Mouse (Mus musculus) layer of hippocampus, postnatal 10 days (tissue): ENCODE results near the gene Efcab6. TPM values are rescaled to one million over a fixed set of nuclear protein-coding genes. Genes with fewer than 3 reads are reported as not detected.

Source experiments
- DNase-seq, 2 experiments: peaks; one replicate each; pipeline ENCODE4 v3.0.0; 2021; ENCODE audit warnings: low spot score in 2 of 2
- total RNA-seq, 2 experiments: library from RNA; stranded (reverse); gene quantifications; 2 replicates each; pipeline ENCODE4 v1.2.3; 2021

The Efcab6 gene
- total RNA-seq, 2 experiments from 2014 or later, result 6.2 to 8.8 TPM

DNA sequence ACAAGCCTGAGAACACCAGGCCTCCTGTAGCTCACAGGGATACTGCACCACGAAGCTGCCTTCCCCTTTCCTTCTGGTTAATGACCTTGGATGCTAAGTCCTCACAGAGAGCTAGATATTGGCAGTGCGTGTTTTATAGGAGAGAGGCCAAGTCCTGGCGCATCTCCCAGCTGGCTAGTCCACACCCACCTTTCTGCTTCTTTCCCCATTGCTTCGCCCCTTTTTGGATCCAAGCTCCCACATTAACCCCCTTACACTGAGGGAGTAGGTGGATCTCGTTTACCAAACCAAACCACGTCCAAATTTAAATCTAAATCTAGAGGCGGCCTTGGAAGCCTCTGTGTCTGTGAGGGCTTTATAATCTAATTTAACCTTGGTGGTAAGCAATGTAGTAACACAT lies 170.9 kb downstream of the Efcab6 start:
- no peak for DNase-seq

DNA sequence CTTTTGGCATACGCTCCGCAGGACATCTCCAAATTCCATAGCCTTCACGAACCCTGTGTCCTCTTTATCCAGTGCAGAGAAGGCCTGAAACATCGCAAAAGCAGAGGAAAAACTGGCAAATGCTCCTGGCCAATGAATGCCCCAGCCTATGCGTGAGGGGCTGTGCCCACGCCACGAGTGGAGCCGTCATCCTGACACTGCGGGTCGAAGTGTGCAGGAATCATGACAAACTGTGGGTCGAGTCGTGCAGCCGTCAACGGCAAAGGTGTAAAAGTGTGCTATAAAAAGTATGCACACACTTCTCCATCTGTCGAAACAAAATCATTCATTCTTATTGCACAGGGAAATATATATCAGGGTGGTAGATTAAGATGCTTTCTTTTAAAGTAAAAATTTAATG lies 172.3 kb downstream of the Efcab6 start:
- DNase-seq, result no peak

DNA sequence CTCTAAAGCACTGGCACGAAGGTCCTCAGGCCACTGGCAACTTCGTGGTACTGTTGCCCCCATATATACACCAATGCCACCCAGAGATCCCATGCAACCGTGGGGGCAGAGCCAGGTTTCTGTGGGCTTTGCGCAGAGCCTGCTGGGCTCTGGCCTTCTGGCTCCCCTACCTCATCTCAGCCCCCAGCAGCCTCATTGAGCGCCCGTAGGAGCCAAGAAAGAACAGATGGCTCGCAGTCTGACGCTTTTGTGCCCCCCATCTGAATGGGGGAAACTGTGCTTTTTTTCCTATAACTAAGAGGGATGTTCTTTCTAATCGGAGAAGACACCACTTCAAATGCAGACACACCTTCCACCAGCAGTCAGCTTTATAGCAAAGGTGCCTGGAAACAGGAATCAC lies 180.9 kb downstream of the Efcab6 start:
- DNase-seq, result peak in 1 of 2 experiments; percentile 39

DNA sequence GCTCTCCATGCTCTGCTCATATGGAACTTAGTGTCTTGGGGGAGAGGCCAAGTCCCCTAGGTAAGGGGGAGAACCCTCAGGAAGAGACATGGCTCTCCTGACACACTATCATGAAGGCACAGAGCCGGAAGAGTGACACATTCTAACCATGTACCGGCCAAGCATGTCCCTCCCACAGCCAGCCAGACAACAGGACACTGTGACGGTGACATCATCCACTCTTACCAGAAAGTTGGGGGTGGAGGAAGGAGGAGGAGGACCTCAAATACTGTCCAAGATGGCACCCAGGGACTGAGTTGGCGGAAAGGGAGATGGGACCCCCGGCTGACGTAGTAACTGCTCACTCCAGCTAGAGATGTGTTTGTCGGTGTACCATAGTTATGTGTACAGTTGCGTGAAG lies 181.4 kb downstream of the Efcab6 start:
- DNase-seq, result no peak

DNA sequence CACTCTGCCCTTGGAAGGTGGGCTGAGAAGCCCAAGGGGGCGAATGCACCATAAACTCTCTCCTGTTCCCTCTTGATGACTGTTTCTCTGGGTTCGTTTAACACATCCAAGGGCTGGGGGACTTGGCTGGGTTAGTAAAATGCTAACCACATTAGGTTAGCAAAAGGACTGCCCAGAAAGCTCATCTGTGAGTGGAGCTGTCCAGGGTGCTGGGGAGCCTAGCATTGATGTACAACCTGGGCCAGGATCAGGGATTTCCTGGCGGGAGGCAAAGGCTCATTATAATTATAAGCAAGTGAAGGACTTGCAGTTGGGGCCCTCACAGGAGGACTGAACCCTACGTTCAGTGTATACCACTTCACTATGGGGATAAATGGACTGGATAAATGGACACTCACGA lies 185.3 kb downstream of the Efcab6 start:
- DNase-seq, result peak; percentile 23 to 38

DNA sequence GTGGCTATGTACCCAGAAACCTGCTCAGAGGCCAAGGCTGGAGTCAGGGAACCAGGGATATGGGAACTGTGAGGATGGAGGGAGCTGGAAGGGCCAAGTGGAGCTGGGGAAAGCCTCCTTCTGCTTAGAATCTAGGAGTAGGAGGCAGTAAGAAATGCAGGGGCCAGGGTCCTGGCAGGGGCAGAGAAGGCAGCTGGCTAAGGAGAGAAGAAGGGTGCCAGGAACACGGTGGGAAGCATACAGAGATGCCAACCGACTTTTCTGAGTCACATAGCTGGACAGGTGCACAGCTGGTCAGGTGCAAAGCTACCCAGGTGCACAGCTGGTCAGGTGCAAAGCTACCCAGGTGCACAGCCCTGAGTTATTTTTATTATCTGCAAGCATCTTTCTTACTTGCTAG lies 187.3 kb downstream of the Efcab6 start:
- no peak for DNase-seq

DNA sequence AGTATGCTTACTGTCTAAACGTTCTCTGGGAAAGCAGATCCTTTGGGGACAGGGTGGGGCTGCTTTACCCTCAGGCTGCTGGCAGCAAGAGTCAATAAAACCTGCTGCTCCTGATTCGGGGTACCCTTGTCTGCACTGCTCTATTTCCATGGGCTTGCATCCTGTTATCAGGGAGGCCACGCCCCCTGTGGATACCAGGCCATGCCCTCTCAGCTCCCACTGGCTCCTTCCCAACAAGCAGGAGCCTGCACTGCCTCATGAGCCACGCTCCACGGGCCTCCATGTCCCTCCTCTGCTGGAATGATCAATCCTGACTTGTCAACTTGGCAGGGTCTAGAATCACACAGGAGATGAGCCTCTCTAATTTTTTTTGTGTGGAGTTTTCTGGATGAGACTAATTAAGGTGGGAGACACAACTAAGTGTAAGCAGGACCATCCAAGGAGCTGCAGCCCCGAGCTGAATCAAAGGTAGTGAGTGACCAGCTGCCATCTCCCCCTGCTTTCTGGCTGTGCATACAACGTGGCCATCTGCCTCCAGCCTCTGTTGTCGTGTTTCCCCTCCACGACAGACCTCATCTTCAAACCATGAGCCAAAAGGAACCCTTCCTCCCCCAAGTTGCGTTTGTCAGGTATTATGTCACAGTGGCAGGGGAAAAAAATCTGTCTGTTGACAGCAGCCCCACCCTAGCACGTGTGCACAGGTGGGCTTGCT lies 187.9 kb downstream of the Efcab6 start:
- no peak for DNase-seq

DNA sequence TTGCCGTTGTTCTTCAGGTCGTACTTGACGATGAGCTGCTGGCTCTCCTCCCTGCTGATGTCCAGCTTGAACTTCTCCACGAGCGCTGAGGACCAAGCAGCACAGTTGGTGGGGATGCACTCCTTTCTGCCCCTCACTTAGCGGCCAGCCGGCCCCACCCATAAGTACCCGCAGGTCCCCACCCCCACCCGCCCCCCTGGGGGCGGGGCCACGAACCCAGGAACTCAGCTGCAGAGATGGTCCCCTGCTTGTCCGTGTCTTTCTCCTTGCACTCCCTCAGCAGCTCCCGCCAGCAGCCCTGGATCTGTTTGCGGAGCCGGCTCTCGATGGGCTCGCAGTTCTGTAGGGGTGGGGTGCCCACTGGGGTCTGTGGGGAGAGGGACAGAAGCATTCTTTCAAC lies 194.2 kb downstream of the Efcab6 start:
- no peak for DNase-seq

DNA sequence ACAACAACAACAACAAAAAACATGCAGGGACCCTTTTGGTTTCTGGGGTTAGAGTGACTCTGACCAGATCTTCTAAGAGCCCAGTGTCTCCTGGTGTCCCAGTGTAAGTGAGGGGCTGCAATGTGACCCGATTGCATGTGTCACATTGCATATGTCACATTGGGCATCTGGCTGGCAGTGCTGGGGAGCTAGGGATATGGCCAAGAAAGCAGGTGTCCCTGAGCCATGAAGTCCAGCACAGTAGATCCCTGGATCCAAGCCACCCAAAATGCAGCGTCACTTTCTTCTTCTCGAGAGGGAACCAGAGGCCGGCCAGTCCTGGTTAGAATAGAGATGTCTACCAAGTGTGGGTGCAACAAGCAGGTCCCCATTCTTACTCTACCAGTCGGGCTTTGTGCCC lies 199.6 kb downstream of the Efcab6 start:
- no peak for DNase-seq

DNA sequence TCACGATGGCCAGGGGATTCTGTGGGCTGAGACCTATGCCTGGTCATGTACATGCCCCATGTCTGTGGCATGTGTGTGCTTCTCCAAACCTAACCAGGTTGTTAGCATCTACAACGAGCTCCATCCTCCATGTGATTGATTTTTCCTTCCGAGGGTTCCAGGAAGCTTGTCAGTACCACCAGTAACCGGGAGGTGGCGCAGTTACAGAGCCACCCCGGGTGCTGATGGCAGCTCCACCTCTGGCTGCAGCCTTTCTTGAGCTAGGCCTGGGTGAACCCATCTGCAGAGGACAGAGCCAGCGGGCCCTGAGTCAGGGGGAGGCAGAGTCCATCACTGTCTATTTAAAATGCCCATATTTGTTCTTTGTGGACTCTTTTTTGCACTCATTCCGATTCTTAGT lies 208.1 kb downstream of the Efcab6 start:
- peak; percentile 80 to 84 for DNase-seq

DNA sequence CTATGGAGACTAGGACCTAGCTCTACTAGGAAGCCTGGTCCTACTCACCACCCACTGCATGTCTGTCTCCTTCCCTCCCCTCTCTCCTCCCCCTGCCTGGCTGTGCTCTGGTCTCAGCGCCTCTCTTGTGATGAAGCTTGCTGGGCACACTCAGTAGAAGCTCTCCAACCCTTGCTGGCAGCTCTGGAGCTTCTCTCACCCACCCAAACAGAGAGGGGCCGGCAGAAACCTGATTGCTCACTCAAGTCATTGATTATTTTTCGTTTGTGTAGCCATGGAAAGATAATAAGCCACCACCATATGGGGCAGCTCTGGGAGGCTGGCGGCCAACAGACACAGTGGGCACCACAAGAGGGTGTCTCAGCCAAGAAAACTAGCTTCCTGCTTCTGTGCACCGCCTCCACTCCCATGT lies 211.8 kb downstream of the Efcab6 start:
- DNase-seq, result peak; percentile 53 to 63

DNA sequence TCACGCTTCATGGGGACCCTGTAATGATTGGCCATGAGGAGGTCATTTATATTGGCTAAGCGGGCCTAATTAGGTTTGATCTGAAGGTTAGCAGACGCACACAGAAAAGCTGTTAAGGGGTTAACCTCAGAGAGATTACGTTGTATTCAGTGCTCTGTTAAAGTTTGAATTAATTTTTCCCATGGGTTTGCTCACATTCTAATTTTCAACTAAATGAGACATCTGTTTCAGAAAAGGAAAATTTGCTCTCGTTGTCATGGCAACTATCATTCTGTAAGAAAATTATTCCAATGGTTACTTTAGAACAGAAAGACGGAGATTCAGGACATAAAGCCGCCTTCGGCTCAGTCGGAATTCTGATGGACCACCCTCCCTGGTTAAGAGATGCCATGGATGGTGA lies 217.0 kb downstream of the Efcab6 start:
- no peak for DNase-seq

DNA sequence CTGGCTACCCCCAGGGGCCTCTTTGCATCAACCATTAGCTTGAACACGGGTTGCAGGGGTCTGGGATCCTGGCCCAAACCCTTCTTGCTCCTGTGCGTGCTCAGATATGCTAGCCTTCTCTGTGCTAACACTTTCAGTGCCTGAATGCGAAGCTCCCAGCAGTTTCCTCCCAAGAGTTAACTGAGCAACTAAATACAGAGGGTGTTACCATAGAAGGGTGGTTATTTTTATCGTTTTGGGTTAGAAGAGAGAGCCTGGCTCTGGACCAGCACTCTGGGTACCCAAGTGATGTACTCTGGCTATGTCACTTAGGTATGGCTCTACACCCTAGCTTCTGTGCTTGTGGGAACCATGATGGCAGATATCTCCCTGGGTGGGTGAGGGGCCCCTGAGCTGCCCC lies 217.7 kb downstream of the Efcab6 start:
- no peak for DNase-seq

DNA sequence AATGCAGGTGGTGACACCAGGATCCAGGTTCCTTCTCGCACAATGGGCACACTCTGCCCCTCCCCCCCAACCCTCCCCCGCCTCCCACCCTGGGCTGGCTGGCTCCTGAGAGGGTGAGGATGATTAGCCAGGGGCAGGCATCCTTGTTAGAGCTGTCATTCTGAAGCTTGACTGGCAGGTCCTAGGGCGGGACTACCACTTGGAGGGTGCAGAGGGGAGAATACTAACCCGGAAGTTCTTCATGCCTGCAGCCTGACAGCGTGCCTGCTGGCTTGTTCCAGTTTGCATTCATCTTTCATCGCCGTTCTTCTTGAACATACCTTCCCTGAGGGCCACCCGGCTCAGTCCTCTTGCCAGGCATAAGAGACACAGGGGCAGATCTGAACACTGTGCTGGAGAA lies 218.6 kb downstream of the Efcab6 start:
- no peak for DNase-seq

DNA sequence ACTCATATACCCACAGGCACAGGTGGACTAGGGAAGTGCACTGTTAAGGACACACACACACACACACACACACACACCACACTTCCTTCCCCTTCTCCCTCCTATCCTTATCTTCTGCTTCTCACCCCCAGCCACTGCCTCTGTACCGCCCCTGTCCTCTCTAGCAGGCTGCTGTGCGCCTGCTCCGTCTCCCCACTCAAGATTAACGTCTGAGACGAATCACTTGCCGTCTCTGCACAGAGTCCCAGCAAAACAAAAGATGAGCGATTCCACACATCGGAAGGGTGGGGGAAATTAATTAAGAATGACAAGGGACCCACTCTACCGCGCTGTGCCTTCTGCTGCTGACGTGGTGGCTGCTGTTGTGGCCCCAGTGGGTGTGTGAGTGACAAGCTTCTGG lies 219.4 kb downstream of the Efcab6 start:
- DNase-seq, result no peak

DNA sequence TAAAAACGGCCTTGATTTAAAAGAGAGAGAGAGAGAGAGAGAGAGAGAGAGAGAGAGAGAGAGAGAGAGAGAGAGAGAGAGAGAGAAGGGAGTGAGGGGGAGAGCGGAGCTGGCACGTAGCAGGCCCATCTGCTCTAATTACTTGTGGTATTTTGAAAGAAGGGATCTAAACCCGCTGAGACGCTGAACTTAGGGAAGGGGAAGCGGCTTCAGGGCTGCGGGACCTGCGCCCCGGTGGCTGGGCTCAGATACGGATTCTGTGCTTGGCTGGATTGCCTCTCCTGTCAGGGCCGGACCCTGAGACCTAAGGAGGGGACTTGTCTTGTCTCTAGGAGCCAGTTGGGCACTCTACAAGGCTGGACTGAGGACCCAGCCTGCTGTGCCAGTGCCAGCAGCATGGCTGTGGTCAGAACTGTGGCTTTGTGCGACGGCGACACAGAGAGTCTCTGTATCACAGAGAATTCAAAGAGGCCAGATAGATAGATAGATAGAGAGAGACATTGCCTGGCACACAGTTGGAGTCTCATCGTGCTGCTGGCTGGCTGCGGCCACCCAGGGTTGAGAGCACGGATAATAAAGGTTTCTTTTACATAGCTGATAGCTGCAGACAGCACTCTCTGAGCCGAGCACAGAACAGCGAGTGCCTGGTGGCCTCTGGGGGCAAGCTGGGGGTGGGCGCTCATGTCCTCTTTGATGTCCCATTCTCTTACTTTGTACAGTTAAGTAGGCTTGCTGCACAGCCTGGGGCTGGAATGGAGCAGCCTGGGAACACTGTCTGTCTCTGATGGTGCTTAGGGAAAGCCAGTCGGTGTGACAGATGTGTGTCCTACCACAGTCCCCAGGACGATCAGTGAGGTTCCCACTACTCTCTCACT lies 222.0 kb downstream of the Efcab6 start:
- DNase-seq, result no peak

DNA sequence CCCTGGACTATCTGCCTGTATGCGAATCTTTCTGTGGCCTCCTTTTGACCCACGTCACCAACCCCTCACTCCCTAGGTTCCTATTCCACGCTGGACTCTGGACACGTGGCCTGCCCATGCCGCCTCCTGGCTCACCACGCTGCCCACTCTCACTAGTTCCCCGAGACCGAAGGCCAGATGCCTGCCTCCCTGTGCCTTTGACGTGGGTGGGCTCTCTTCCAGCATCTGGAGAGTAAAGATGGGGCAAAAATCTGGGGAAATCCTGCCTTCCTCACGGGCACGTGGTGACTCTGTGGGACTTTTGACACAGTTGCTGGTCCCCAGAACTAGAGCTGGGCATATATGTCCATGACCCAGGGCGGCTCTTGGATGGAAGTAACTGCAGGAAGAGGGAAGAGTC lies 222.8 kb downstream of the Efcab6 start:
- DNase-seq, result no peak

DNA sequence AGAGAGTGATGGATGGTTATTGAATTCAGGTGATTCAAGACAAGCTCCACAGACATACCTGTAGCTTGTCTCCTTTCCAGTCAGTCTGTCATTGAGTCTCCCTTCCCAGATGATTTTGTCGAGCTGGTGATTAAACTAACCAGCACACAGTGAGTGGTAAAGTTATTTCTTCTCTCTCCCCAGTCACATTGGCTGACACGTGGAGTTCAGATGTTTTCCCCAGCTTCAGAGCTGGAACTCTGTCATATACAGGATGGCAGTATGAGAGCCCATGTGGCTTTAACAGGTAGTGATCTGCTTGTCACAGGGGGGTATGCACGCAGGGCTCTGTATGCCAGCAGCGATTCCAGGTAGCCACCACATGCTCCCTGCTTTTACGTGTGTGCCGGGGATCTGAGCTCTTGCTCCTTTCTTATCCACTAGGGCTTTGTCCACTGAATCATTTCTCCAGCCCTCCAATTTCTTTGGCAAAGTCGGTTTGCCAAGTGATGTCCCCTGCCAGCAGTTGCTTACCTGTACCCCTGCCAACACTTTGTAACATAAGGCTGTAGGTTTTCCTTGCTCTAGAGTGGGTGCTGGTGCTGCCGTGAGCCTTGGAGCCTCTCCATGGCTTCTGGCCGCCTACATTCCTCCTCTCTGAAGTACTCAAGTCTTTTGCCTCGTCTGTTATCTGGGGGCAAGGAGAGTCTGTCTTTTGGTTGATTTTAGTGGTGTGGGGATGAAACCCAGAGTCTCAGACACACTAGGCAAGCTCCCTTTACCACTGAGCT lies 224.0 kb downstream of the Efcab6 start:
- no peak for DNase-seq

DNA sequence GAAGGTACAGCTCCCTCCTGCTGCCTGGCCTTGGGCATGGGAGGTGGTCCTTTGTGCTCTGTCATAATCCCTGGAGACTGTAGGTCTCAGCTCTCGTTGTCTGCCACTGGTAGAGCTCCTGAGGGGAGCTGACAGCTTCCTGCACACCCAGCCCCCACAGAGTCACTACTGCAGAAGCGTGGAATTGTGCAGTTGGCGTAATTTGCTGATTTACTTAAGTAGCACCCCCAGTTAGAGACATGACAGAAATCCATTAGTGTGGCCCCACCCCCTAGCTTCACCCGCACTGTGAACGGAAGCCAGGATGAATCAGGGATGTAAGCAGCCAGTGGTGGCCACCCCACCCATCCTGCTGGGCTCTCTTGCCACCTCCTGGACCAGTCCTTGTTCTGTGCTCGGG lies 232.9 kb downstream of the Efcab6 start:
- no peak for DNase-seq

DNA sequence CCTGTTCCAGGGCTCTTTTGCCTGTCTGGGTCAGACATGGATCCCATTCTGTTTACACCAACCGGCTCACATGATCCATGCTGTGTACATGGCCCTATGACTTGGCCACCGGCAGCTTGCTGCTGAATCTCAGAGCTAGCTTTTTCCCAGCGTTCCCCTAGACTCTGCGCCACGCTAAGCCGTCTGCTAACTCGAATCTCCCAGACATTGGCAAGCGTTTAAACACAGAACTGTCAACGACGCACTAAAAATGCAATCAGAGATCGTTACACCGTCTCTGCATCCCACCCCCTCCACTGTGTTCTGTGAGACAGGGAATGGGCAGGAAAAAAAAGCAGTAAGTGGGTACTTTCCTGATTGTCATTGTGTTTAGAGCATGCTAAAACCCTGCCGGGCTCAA lies 236.0 kb downstream of the Efcab6 start:
- no peak for DNase-seq

DNA sequence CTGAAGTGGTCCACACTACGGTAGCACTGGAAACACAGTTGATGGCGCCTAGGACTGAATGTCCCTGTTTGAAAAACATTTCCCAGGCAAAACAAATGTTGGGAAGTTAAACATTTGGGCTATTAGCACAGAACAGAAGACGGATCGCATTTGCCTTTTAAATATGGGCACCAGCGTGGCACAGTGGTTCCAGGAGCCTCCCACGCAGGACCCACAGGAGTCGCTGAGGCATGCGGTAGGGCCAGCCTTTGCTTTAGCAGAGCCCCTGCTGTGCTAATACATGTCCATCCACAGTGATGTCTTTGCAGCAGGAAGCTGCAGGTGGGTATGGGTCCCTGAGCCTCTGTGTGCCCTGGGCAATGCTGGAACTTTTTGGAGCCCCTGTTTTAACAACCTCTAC lies 237.2 kb downstream of the Efcab6 start:
- DNase-seq, result no peak
